Mouse (Mus musculus): ENCODE measurements around the gene Gcnt3. TPM values are rescaled to one million over a fixed set of nuclear protein-coding genes. Genes with fewer than 3 reads are reported as not detected.
A peak's percentile ranks its signal among the peaks of the same experiment; 100 is the strongest.

The Gcnt3 gene
- polyA plus RNA-seq, 1 experiment from 2014 or later: 2.9 TPM

DNA sequence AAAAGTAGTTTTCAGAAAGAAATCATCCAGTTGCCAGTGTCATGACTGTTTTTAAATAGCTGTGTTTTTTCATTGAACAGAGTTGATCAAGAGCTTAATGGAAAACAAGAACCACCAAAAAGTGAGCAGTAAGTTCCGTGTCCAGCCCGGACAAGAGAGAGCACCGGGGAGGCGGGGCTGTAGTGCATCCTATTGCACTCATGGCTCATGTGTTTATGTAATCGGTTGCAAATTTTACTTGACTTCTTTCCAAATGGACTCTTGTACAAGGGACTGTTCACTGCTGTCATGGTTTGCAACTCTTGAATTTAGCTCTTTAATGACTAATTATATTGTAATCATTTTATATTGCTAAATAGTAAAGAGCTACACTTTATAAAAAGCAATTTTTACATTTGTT is 30.9 kb downstream of the Gcnt3 start:
- no peak overlapping the region for H3K4me2 ChIP-seq (ENCODE audit: low read length)
- no peak overlapping the region for H3K9ac ChIP-seq (ENCODE audit: low read depth, low read length)
- H3K27ac ChIP-seq: no peak overlapping the region
- DNase-seq (ENCODE audit: low spot score) (no peak), ATAC-seq (replicated peaks; ENCODE audit: low FRiP score, low read depth) (no peak)
- H3K4me3 ChIP-seq (replicated peaks; ENCODE audit: low read depth, low read length): no peak overlapping the region
- TF ChIP-seq CTCF (IDR thresholded peaks at IDR 0.05; ENCODE audit: low read depth): no peak
- no peaks in the 10 kb centered on the region for H3K27me3 ChIP-seq (ENCODE audit: insufficient read depth, low read length)
- no peaks in the 10 kb centered on the region for H3K4me1 ChIP-seq (replicated peaks; ENCODE audit: insufficient read depth, low read length)
- H3K9me3 ChIP-seq (replicated peaks; ENCODE audit: low read length): no peaks in the 10 kb centered on the region
- 89% methylated on average over 5 of the region's 5 CpGs for WGBS
- H3K36me3 ChIP-seq (ENCODE audit: insufficient read depth, low read length): peaks cover 43% of the 10 kb centered on the region

DNA sequence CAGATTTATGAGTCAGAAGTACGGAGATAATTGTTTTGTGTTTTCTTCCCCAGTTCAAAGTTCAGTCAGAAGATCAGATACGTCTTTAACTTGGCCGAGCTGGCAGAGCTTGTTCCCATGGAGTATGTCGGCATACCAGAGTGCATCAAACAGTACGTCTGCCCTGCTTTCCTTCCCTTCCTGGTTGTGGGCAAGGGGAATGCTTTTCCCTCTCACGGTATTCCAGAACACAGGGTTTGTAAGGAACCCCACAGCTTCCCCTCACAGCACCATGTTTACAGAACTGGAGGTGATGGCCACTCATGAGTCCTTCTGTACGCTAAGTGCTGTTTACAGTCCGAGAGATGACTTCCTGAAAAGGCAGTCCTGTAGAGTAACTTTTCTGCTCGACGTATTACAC is 34.4 kb downstream of the Gcnt3 start:
- H3K9me3 ChIP-seq (replicated peaks; ENCODE audit: low read length): no peaks in the 10 kb centered on the region
- ATAC-seq (replicated peaks; ENCODE audit: low FRiP score, low read depth) (no peak), DNase-seq (ENCODE audit: low spot score) (no peak)
- 86% methylated on average over 10 of the region's 10 CpGs for WGBS
- H3K27me3 ChIP-seq (ENCODE audit: insufficient read depth, low read length): no peaks in the 10 kb centered on the region
- no peak overlapping the region for H3K4me2 ChIP-seq (ENCODE audit: low read length)
- H3K9ac ChIP-seq (ENCODE audit: low read depth, low read length): no peak overlapping the region
- H3K4me3 ChIP-seq (replicated peaks; ENCODE audit: low read depth, low read length): no peak overlapping the region
- TF ChIP-seq CTCF (IDR thresholded peaks at IDR 0.05; ENCODE audit: low read depth): no peak
- H3K27ac ChIP-seq: no peak overlapping the region
- H3K4me1 ChIP-seq (replicated peaks; ENCODE audit: insufficient read depth, low read length): no peaks in the 10 kb centered on the region
- peaks cover 57% of the 10 kb centered on the region for H3K36me3 ChIP-seq (ENCODE audit: insufficient read depth, low read length)

DNA sequence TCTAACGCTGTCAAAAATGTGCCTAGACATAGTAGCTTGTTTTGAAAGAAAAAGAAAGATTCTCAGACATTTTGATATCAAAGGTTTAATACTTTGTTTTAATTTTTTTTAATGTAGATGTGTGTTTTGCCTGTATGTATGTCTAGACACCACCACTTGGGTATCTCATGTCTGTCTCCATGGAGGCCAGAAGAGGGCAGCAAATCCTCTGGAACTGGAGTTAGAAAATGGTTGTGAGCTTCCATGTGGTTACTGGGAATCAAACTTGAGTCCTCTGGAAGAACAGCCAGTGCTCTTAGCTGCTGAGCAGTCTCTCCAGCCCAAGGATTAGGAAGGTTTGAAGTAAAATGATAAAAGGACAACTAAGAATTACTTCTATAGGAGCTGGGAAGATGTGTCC is 38.6 kb downstream of the Gcnt3 start:
- 76% methylated on average over 1 of the region's 1 CpGs for WGBS
- Histone ChIP-seq H3K36me3 (ENCODE audit: insufficient read depth, low read length) (peaks cover 57% of the 10 kb centered on the region), H3K4me2 (ENCODE audit: low read length) (no peak overlapping the region), H3K27me3 (ENCODE audit: insufficient read depth, low read length) (no peaks in the 10 kb centered on the region), H3K9ac (ENCODE audit: low read depth, low read length) (no peak overlapping the region), H3K27ac (no peak overlapping the region), H3K4me3 (replicated peaks; ENCODE audit: low read depth, low read length) (no peak overlapping the region), H3K9me3 (replicated peaks; ENCODE audit: low read length) (no peaks in the 10 kb centered on the region), H3K4me1 (replicated peaks; ENCODE audit: insufficient read depth, low read length) (no peaks in the 10 kb centered on the region)
- peak; percentile 45; the same call in 1 of the 2 replicates for TF ChIP-seq CTCF (IDR thresholded peaks at IDR 0.05; ENCODE audit: low read depth)
- DNase-seq (ENCODE audit: low spot score) (no peak), ATAC-seq (replicated peaks; ENCODE audit: low FRiP score, low read depth) (no peak)

DNA sequence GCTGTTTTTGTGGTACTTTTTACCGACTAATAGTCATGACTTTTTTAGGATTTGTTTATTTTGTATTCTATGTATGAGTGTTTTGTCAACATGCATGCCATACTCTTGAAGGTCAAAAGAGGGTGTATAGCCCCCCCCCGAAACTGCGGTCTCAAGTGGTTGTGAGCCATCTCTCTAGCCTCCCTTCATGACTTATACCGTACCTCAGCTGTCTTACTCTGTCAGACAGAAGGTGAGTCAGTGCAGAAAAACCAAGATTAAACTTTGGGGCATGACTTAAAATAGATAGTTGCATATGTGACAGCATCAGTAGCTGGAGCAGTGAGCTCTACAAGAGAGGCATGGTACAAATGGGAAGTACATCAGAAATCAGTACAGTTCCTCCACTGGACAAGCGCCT is 43.3 kb downstream of the Gcnt3 start:
- 91% methylated on average over 5 of the region's 5 CpGs for WGBS
- Histone ChIP-seq H3K9ac (ENCODE audit: low read depth, low read length) (no peak overlapping the region), H3K9me3 (replicated peaks; ENCODE audit: low read length) (no peaks in the 10 kb centered on the region), H3K4me1 (replicated peaks; ENCODE audit: insufficient read depth, low read length) (peaks cover 14% of the 10 kb centered on the region; the same call in 1 of the 2 replicates), H3K36me3 (ENCODE audit: insufficient read depth, low read length) (peaks cover 23% of the 10 kb centered on the region), H3K27ac (no peak overlapping the region), H3K4me3 (replicated peaks; ENCODE audit: low read depth, low read length) (no peak overlapping the region), H3K27me3 (ENCODE audit: insufficient read depth, low read length) (no peaks in the 10 kb centered on the region), H3K4me2 (ENCODE audit: low read length) (no peak overlapping the region)
- no peak for DNase-seq (ENCODE audit: low spot score)
- no peak for TF ChIP-seq CTCF (IDR thresholded peaks at IDR 0.05; ENCODE audit: low read depth)
- no peak for ATAC-seq (replicated peaks; ENCODE audit: low FRiP score, low read depth)

DNA sequence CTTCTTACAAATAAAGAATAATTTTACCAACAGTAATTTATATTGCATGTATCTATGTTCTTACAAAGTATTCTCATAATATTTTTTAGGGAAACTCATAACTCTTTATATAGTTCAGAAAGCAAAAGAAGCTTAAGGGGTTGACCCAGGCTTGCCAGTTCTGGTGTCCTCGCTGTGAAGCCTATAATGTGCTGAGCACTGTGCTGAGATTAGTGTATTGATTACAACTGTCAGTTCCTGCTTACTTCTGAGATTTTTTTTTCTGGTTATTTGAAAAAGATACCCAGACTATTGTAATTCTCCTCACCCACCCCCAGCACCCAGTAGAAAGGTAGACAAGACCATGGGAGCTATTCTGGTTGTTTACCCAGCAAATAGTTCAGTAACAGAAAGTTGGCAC is 44.4 kb downstream of the Gcnt3 start:
- no peak for TF ChIP-seq CTCF (IDR thresholded peaks at IDR 0.05; ENCODE audit: low read depth)
- H3K36me3 ChIP-seq (ENCODE audit: insufficient read depth, low read length): peaks cover 13% of the 10 kb centered on the region
- H3K4me2 ChIP-seq (ENCODE audit: low read length): no peak overlapping the region
- no peak overlapping the region for H3K9ac ChIP-seq (ENCODE audit: low read depth, low read length)
- no peak overlapping the region for H3K27ac ChIP-seq
- peaks cover 14% of the 10 kb centered on the region; the same call in 1 of the 2 replicates for H3K4me1 ChIP-seq (replicated peaks; ENCODE audit: insufficient read depth, low read length)
- H3K9me3 ChIP-seq (replicated peaks; ENCODE audit: low read length): no peaks in the 10 kb centered on the region
- ATAC-seq (replicated peaks; ENCODE audit: low FRiP score, low read depth): no peak
- no peaks in the 10 kb centered on the region for H3K27me3 ChIP-seq (ENCODE audit: insufficient read depth, low read length)
- DNase-seq (ENCODE audit: low spot score): no peak
- no peak overlapping the region for H3K4me3 ChIP-seq (replicated peaks; ENCODE audit: low read depth, low read length)
- 66% methylated on average over 1 of the region's 1 CpGs for WGBS

DNA sequence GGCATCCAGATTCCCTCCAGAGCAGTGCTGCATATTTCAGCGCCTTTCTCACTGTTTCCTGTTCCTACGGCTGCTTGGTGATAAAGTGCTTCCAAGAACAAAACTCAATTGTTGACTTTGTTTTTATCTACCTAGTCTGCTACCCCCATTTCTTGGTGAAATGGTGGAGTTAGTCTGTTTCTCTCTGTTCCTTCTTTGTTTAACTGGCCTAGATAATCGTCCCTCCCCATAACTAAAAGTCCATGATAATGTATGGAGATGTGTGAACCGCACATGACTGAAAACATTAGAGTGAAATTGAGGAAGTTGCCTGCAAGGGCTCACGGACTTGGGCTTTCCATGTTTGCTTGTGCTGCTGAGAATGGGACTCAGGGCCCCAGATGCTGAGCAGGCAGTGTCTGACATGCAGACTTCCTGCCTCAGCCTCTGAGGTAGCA is 45.0 kb downstream of the Gcnt3 start:
- H3K36me3 ChIP-seq (ENCODE audit: insufficient read depth, low read length): peaks cover 13% of the 10 kb centered on the region
- H3K4me1 ChIP-seq (replicated peaks; ENCODE audit: insufficient read depth, low read length): peaks cover 14% of the 10 kb centered on the region; the same call in 1 of the 2 replicates
- 62% methylated on average over 5 of the region's 5 CpGs for WGBS
- no peak overlapping the region for H3K4me3 ChIP-seq (replicated peaks; ENCODE audit: low read depth, low read length)
- peak overlapping the region; percentile 16; the same call in 1 of the 2 replicates for H3K4me2 ChIP-seq (ENCODE audit: low read length)
- DNase-seq (ENCODE audit: low spot score): no peak
- no peaks in the 10 kb centered on the region for H3K9me3 ChIP-seq (replicated peaks; ENCODE audit: low read length)
- no peaks in the 10 kb centered on the region for H3K27me3 ChIP-seq (ENCODE audit: insufficient read depth, low read length)
- TF ChIP-seq CTCF (IDR thresholded peaks at IDR 0.05; ENCODE audit: low read depth): no peak
- ATAC-seq (replicated peaks; ENCODE audit: low FRiP score, low read depth): no peak
- H3K27ac ChIP-seq: peak overlapping the region; percentile 50; the same call in 1 of the 2 replicates
- 0 out of 2 replicates have a peak overlapping the region, but pooled peaks have one; percentile 8 for H3K9ac ChIP-seq (ENCODE audit: low read depth, low read length)

DNA sequence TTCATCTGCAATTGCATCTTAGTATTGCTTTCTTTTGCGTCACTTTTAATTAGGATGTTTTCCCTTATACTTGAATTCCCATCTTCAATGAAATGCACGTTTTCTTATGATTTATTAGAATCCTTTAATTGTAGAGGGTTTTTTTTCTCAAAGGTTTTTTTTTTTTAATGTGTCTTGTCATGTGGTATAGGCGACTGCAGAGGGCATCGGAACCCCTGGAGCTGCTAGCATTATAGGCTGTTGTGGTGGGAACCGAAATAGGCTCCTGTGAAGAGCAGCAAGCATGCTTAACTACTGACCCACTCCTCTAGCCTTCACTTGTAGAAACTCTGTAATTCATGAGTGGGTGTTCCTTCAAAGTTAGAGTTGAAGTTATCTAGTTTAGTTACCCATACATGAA is 47.5 kb downstream of the Gcnt3 start:
- Histone ChIP-seq H3K9me3 (replicated peaks; ENCODE audit: low read length) (no peaks in the 10 kb centered on the region), H3K4me1 (replicated peaks; ENCODE audit: insufficient read depth, low read length) (peaks cover 14% of the 10 kb centered on the region; the same call in 1 of the 2 replicates), H3K27me3 (ENCODE audit: insufficient read depth, low read length) (no peaks in the 10 kb centered on the region), H3K4me3 (replicated peaks; ENCODE audit: low read depth, low read length) (peak overlapping the region; percentile 94), H3K27ac (no peak overlapping the region), H3K9ac (ENCODE audit: low read depth, low read length) (peak overlapping the region; percentile 98; the same call in 1 of the 2 replicates), H3K36me3 (ENCODE audit: insufficient read depth, low read length) (peaks cover under 1% of the 10 kb centered on the region; the same call in 1 of the 2 replicates), H3K4me2 (ENCODE audit: low read length) (peak overlapping the region; percentile 59)
- WGBS: 11% methylated on average over 5 of the region's 5 CpGs
- TF ChIP-seq CTCF (IDR thresholded peaks at IDR 0.05; ENCODE audit: low read depth): no peak; the same call in 1 of the 2 replicates
- ATAC-seq (replicated peaks; ENCODE audit: low FRiP score, low read depth) (no peak), DNase-seq (ENCODE audit: low spot score) (peak; percentile 49)
